Mouse (Mus musculus) kidney, embryonic 15.5 days (tissue): Measurements from ENCODE around the gene Rassf1. TPM values are rescaled to one million over a fixed set of nuclear protein-coding genes. Genes with fewer than 3 reads are reported as not detected.

Source experiments
- ATAC-seq: fragments of 200-750 bp; cut with Nextera tagmentation; replicated peaks from 2 replicates; pipeline ENCODE4 v1.8.0; 2017; ENCODE audit warnings: moderate TSS enrichment; ENCODE audit not compliant: low FRiP score
- H3K27ac ChIP-seq: fragments of 300-500 bp; sonication (generic); 2 replicates; pipeline ENCODE4 v1.5.1; 2015; ENCODE audit warnings: mild to moderate bottlenecking, inconsistent platforms
- H3K27me3 ChIP-seq: fragments of 300-500 bp; sonication (generic); 2 replicates; pipeline ENCODE4 v1.6.1; 2015; ENCODE audit warnings: inconsistent platforms
- H3K36me3 ChIP-seq: fragments of 300-500 bp; sonication (generic); 2 replicates; pipeline ENCODE4 v1.6.1; 2015; ENCODE audit warnings: inconsistent platforms
- H3K4me1 ChIP-seq: fragments of 300-500 bp; sonication (generic); 2 replicates; pipeline ENCODE4 v1.6.1; 2015; ENCODE audit warnings: inconsistent platforms
- H3K4me2 ChIP-seq: fragments of 300-500 bp; sonication (generic); 2 replicates; pipeline ENCODE4 v1.6.1; 2015; ENCODE audit warnings: moderate library complexity, mild to moderate bottlenecking, inconsistent platforms
- H3K4me3 ChIP-seq: fragments of 300-500 bp; sonication (generic); replicated peaks from 2 replicates; pipeline ENCODE4 v1.5.1; 2015; ENCODE audit warnings: mild to moderate bottlenecking, inconsistent platforms
- H3K9ac ChIP-seq: fragments of 300-500 bp; sonication (generic); 2 replicates; pipeline ENCODE4 v1.6.1; 2015; ENCODE audit warnings: mild to moderate bottlenecking, inconsistent platforms
- H3K9me3 ChIP-seq: fragments of 300-500 bp; sonication (generic); replicated peaks from 2 replicates; pipeline ENCODE4 v1.6.1; 2016; ENCODE audit warnings: inconsistent platforms
- WGBS: fragments of 180-500 bp; shearing (Covaris S2); methylation state at CpG from one replicate; pipeline ENCODE4 v1.1.7; 2015; ENCODE audit warnings: mixed read lengths; 5-methylcytosine and 5-hydroxymethylcytosine counted together
- polyA plus RNA-seq: library from polyadenylated mRNA; unstranded; fragments of >200 nt; fragmentation: Nextera tagmentation; extraction: Ambion mirVana; gene quantifications from 2 replicates; pipeline ENCODE4 v1.2.1, GENCODE M21; 2015

Gene Rassf1
- polyA plus RNA-seq, 1 experiment from 2014 or later = 63.4 TPM

DNA sequence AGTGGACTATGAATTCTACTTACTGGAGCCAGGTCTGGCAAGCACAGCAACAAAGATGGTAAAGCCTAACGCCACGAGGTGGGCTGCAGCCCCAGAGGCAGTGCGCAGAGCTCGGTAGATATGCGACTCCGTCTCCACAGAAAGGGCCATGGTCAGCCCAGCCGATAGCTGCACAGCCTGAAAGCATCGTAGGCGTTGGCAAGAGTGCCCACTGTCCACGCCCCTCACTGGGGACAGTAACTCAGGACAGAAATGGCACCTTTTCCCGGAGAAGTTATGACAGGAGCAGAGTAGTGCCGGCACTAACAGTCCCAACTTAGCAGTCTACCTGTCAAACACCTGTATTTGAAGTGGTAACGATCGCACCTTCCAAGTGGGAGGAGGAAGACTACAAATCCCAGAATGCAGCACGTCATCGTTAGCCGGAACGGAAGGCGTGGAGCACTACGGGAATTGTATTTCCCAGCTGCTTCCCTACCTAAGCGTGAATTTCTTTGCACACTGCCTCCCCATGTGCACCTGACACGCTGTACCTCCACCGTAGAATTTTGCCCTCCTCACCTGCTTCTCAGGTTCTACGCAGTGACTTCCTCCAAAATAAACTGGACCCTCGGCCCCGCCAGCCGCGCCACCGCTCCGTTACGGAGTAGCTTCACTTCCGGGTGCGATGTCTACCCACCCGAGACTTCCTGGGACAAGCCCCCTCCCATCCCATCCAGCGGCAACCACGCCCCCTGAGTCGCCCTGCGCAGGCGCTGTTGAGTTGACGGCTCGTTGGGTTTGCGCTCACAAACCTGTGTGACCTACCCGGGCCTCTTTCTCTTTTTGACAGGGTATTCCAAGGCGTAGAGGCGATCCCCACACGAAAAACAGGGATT lies 9.6 kb upstream of the Rassf1 start, which contains the start of the genes Cyb561d2 and Nprl2:
TSS of gene Cyb561d2 (minus strand) at position 720 of the 878 bp plus-strand sequence.
TSS of gene Nprl2 (plus strand) at position 753 of the 878 bp plus-strand sequence.
- peaks cover 59% of the 10 kb centered on the region for H3K36me3 ChIP-seq
- no peaks in the 10 kb centered on the region for H3K9me3 ChIP-seq
- peak within 1 kb of the TSS; percentile 84 for H3K4me3 ChIP-seq
- ATAC-seq = peak; percentile 85
- WGBS = under 1% methylated on average over 46 of the region's 46 CpGs
- peak within 1 kb of the TSS; percentile 85 for H3K4me2 ChIP-seq
- peaks cover 43% of the 10 kb centered on the region for H3K4me1 ChIP-seq
- H3K9ac ChIP-seq = peak within 1 kb of the TSS; percentile 69
- H3K27ac ChIP-seq = peak within 1 kb of the TSS; percentile 81
- H3K27me3 ChIP-seq = no peaks in the 10 kb centered on the region

DNA sequence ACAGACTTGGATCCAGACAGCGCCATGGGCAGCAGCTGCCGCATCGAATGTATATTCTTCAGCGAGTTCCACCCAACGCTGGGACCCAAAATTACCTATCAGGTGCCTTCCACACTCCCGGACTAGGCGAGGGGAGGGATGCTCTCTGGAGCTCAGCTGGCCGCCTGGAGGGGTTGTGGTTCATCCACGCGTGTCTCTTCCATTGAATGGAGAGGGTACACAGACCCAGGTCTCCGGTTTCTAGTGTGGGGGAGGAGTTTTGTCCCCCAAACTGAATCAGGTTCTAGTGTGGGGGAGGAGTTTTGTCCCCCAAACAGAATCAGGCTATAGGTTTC lies 9.0 kb upstream of the Rassf1 start:
- H3K4me1 ChIP-seq = peaks cover 43% of the 10 kb centered on the region
- WGBS = under 1% methylated on average over 11 of the region's 11 CpGs
- no peaks in the 10 kb centered on the region for H3K9me3 ChIP-seq
- H3K4me2 ChIP-seq = peak overlapping the region; percentile 85
- peak overlapping the region; percentile 84 for H3K4me3 ChIP-seq
- H3K27ac ChIP-seq = peak overlapping the region; percentile 81
- peak overlapping the region; percentile 69 for H3K9ac ChIP-seq
- peaks cover 53% of the 10 kb centered on the region for H3K36me3 ChIP-seq
- peak; percentile 27 for ATAC-seq
- no peaks in the 10 kb centered on the region for H3K27me3 ChIP-seq

DNA sequence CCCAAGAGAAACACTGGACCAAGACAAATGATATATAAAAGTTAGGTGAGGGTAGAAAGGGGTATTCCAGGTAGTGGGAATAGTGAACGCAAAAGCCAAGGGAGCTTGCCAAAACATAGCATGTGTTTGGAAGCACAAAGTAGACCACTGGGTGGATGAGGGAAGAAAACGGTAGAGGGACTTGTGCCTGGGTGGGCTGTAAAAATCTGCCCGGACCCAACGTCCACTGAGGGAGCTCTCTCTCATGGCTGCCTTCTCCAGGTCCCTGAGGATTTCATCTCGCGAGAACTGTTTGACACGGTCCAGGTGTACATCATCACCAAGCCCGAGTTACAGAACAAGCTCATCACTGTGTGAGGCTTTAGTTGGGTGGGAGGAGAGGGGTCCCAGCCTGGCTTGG lies 8.6 kb upstream of the Rassf1 start:
- peak overlapping the region; percentile 69 for H3K9ac ChIP-seq
- H3K4me3 ChIP-seq = peak overlapping the region; percentile 84
- peaks cover 46% of the 10 kb centered on the region for H3K4me1 ChIP-seq
- ATAC-seq = no peak
- H3K9me3 ChIP-seq = no peaks in the 10 kb centered on the region
- peak overlapping the region; percentile 81 for H3K27ac ChIP-seq
- H3K36me3 ChIP-seq = peaks cover 49% of the 10 kb centered on the region
- no peaks in the 10 kb centered on the region for H3K27me3 ChIP-seq
- WGBS = 23% methylated on average over 8 of the region's 8 CpGs
- peak overlapping the region; percentile 85 for H3K4me2 ChIP-seq

DNA sequence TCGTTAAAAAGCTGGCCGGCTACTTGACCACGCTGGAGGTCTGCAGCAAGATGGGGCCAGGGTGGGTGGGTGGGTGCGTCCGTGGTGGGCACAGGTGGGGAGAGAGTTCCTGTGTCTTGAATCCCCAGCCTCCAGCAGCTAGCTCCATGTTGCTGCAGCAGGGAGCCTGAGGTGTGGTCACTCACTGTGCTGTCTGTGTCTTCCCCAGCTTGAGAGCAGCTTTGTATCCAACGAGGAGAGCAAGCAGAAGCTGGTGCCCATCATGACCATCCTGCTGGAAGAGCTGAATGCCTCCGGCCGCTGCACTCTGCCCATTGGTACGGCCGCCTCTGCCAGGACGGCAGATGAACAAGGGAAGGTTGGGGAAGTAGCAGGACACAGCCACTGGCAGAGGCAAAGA lies 8.1 kb upstream of the Rassf1 start:
- H3K4me1 ChIP-seq = peaks cover 46% of the 10 kb centered on the region
- no peak for ATAC-seq
- H3K36me3 ChIP-seq = peaks cover 43% of the 10 kb centered on the region
- H3K4me3 ChIP-seq = peak overlapping the region; percentile 84; the same call in 1 of the 2 replicates
- H3K4me2 ChIP-seq = peak overlapping the region; percentile 85
- H3K27me3 ChIP-seq = no peaks in the 10 kb centered on the region
- H3K9me3 ChIP-seq = no peaks in the 10 kb centered on the region
- no peak overlapping the region for H3K27ac ChIP-seq
- WGBS = 84% methylated on average over 11 of the region's 11 CpGs
- H3K9ac ChIP-seq = no peak overlapping the region

DNA sequence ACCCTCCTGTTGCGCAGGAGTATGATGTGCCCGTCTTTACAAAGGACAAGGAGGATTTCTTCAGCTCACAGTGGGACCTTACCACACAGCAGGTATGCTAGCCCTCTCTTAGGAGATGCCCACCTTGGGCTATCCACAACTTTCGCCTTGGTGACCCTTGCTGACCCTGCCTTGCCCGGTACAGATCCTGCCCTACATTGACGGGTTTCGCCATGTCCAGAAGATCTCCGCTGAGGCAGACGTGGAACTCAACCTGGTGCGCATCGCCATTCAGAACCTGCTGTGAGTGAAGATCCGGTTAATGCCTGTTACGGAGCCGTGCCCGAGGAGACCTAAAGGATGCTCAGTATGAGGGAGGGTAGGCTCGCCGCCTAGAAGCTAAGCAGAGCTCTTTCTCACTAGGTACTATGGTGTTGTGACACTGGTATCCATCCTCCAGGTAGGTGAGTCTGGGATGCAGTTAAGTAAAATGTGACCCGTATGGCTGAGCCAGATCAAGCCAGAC lies 7.1 kb upstream of the Rassf1 start:
- Histone ChIP-seq H3K9me3 (no peaks in the 10 kb centered on the region), H3K4me3 (no peak overlapping the region), H3K36me3 (peaks cover 34% of the 10 kb centered on the region), H3K4me1 (peaks cover 46% of the 10 kb centered on the region), H3K27me3 (no peaks in the 10 kb centered on the region), H3K4me2 (no peak overlapping the region), H3K27ac (no peak overlapping the region), H3K9ac (no peak overlapping the region)
- WGBS = 95% methylated on average over 17 of the region's 17 CpGs
- no peak for ATAC-seq

DNA sequence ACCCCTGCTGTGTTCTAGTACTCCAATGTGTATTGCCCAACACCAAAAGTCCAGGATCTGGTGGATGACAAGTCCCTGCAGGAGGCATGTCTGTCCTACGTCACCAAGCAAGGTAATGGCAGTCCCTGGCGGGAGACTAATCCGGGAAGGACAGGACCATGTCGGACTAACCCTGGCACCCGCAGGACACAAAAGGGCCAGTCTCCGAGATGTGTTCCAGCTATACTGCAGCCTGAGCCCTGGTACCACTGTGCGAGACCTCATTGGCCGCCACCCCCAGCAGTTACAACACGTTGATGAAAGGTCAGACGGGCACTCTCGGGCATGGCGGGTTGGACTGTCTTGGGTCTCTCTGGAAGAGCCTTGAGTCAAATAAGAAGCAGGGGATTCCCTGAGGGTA lies 6.6 kb upstream of the Rassf1 start:
- 93% methylated on average over 12 of the region's 12 CpGs for WGBS
- no peak for ATAC-seq
- Histone ChIP-seq H3K4me2 (no peak overlapping the region), H3K36me3 (peaks cover 29% of the 10 kb centered on the region), H3K4me1 (peaks cover 48% of the 10 kb centered on the region), H3K9ac (no peak overlapping the region), H3K27ac (no peak overlapping the region), H3K9me3 (no peaks in the 10 kb centered on the region), H3K4me3 (no peak overlapping the region), H3K27me3 (no peaks in the 10 kb centered on the region; the same call in 1 of the 2 replicates)

DNA sequence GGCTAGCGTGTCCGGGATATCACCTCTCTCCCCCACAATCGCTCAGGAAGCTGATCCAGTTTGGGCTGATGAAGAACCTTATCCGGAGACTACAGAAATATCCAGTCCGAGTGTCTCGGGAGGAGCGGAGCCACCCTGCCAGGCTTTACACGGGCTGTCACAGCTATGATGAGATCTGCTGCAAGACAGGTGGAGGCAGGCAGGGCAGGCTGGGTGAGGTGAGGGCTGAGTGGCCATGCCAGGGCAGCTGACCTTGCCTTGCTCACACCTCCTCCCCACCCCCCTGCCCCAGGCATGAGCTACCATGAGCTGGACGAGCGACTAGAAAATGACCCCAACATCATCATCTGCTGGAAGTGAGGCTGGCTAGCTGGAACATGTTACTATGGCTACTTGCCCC lies 6.2 kb upstream of the Rassf1 start:
- H3K4me3 ChIP-seq = no peak overlapping the region
- peaks cover 49% of the 10 kb centered on the region for H3K4me1 ChIP-seq
- H3K27ac ChIP-seq = no peak overlapping the region
- ATAC-seq = no peak
- no peaks in the 10 kb centered on the region for H3K9me3 ChIP-seq
- no peaks in the 10 kb centered on the region; the same call in 1 of the 2 replicates for H3K27me3 ChIP-seq
- no peak overlapping the region for H3K4me2 ChIP-seq
- H3K36me3 ChIP-seq = peaks cover 24% of the 10 kb centered on the region
- H3K9ac ChIP-seq = no peak overlapping the region
- 93% methylated on average over 10 of the region's 10 CpGs for WGBS

DNA sequence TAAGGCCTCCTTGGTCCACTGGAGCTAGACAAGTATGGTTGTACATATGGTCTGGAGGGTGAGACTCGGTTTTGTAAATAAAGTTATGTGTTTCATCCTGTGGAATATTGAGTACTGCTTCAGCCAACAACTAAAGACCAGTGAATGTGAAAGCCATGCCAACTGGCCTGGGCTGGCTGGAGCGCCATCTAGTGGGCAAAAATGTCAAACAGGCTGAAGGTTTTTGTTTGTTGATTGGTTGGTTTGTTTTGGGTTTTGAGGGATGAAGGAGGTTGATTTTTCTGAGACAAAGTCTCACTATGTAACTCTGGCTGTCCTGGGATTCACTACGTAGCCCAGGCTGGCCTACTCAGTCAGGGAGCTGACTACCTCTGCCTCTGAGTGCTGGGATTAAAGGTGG lies 5.8 kb upstream of the Rassf1 start:
- Histone ChIP-seq H3K27me3 (no peaks in the 10 kb centered on the region; the same call in 1 of the 2 replicates), H3K4me3 (no peak overlapping the region), H3K27ac (no peak overlapping the region), H3K4me2 (no peak overlapping the region), H3K36me3 (peaks cover 24% of the 10 kb centered on the region), H3K4me1 (peaks cover 49% of the 10 kb centered on the region), H3K9me3 (no peaks in the 10 kb centered on the region), H3K9ac (no peak overlapping the region)
- no peak for ATAC-seq
- WGBS = 9% methylated on average over 3 of the region's 3 CpGs

DNA sequence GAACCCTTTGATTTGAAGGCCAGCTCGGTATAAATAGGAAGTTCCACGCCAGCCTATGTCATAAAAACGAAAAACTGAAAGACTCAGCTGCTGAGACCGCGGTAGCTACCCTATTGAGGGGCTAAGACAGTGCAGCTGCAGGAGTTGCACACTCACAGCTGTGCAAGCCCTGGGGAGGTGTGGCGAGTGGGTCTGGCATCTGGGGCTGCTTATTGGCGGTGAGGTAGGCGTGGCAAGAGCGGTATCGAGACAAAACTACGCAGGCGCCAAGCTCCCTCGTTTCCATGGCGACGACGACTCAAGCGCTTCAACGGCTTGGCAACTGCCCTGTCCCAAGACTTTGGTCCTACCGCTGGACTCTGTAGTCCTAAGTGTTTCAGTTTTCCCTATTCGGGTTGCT lies 4.3 kb upstream of the Rassf1 start, which contains the start of gene Zmynd10:
TSS of gene Zmynd10 (plus strand) at position 273 of the 400 bp plus-strand sequence.
- 3% methylated on average over 20 of the region's 20 CpGs for whole genome bisulfite sequencing
- H3K9ac ChIP-seq = no peak within 1 kb of the TSS
- peaks cover 24% of the 10 kb centered on the region for H3K36me3 ChIP-seq
- H3K9me3 ChIP-seq = no peaks in the 10 kb centered on the region
- H3K4me3 ChIP-seq = peak within 1 kb of the TSS; percentile 19
- no peaks in the 10 kb centered on the region; the same call in 1 of the 2 replicates for H3K27me3 ChIP-seq
- ATAC-seq = peak; percentile 57
- H3K4me2 ChIP-seq = peak within 1 kb of the TSS; percentile 54
- H3K4me1 ChIP-seq = peaks cover 52% of the 10 kb centered on the region
- H3K27ac ChIP-seq = peak within 1 kb of the TSS; percentile 63

DNA sequence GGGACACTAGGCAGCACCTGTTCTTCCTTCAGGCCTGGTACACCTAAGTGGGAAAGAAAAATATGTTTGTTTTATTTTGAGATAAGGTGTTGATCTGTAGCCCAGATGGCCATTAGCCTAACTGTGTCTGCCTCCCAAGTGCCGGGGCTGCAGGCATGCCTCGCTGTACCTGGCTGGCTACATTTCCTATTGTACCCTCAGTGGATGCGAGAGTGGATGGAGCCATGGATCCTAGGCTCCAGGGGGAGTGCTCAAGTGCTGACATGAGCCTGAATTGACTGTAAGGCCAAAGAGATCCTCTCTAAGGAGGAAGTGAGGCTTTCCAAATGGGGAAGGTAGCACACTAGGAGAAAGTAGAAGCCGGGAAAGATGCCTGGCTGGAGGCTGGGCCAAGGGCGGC lies 3.4 kb upstream of the Rassf1 start:
- no peaks in the 10 kb centered on the region; the same call in 1 of the 2 replicates for H3K27me3 ChIP-seq
- peaks cover 54% of the 10 kb centered on the region for H3K4me1 ChIP-seq
- no peak overlapping the region for H3K9ac ChIP-seq
- no peak overlapping the region for H3K27ac ChIP-seq
- no peaks in the 10 kb centered on the region for H3K9me3 ChIP-seq
- H3K36me3 ChIP-seq = peaks cover 24% of the 10 kb centered on the region
- WGBS = 85% methylated on average over 5 of the region's 5 CpGs
- no peak for ATAC-seq
- no peak overlapping the region for H3K4me3 ChIP-seq
- no peak overlapping the region for H3K4me2 ChIP-seq

DNA sequence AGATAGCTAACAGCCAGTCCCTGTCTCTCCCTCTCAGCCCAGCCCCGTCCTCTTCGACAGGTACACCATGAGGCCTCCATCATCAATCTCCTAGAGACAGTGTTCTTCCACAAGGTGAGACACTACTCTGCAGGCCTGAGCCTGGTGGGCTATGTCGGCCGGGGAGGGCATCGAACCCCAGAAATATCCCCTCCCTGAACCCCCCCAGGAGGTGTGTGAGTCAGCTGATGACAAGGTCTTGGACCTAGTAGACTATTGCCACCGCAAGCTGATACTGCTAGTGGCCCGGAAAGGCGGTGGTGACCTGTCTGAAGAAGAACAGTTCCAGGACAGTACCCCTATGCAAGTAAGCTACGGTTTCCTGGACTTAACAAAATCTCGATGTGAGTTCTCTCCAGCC lies 2.5 kb upstream of the Rassf1 start:
- no peaks in the 10 kb centered on the region; the same call in 1 of the 2 replicates for H3K27me3 ChIP-seq
- no peak overlapping the region for H3K4me2 ChIP-seq
- no peak overlapping the region for H3K4me3 ChIP-seq
- peaks cover 20% of the 10 kb centered on the region for H3K36me3 ChIP-seq
- H3K9ac ChIP-seq = no peak overlapping the region
- 81% methylated on average over 10 of the region's 10 CpGs for WGBS
- no peak for ATAC-seq
- H3K9me3 ChIP-seq = no peaks in the 10 kb centered on the region
- H3K4me1 ChIP-seq = peaks cover 61% of the 10 kb centered on the region
- no peak overlapping the region for H3K27ac ChIP-seq

DNA sequence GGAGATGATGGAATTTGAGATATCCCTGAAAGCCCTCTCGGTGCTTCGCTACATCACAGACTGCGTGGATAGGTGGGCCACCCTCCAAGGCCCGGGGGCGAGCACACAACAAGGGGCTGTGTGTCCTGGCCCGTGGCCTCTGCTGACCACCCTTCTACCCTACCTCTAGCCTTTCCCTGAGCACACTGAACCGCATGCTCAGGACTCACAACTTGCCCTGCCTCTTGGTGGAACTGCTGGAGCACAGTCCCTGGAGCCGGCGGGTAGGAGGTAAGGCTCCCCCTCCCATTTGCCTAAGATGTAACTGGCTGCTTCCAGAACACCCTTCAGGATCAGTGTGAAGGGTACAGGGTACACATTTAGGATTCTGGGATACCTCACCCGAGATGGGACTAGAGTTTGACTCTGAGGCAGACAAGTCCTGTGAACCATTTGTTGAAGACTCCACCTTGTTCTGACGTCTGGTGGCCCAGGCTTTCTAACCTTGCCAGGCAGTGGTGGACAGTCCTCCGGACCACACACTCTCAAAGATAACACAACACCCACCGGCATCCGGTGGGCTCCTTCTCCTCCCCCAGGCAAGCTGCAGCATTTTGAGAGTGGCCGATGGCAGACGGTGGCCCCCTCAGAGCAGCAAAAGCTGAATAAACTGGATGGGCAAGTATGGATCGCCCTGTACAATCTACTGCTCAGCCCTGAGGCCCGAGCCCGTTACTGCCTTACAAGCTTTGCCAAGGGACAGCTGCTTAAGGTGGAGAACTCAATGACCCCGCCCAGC lies 1.9 kb upstream of the Rassf1 start:
- 80% methylated on average over 20 of the region's 20 CpGs for WGBS
- no peak for ATAC-seq
- Histone ChIP-seq H3K4me3 (no peak overlapping the region), H3K9me3 (no peaks in the 10 kb centered on the region), H3K27me3 (no peaks in the 10 kb centered on the region; the same call in 1 of the 2 replicates), H3K36me3 (peaks cover 14% of the 10 kb centered on the region), H3K27ac (no peak overlapping the region), H3K9ac (no peak overlapping the region), H3K4me1 (peaks cover 64% of the 10 kb centered on the region), H3K4me2 (no peak overlapping the region)
